Mouse (Mus musculus): ENCODE measurements around the gene Ccdc12.

Ccdc12 gene

GRCm38 (mm10) chr9:110745752-110746151 is 89.4 kb downstream of the Ccdc12 start:
- DNase-seq = peak; percentile 69

GRCm38 (mm10) chr9:110746238-110746637 is 89.9 kb downstream of the Ccdc12 start:
- no peak for DNase-seq

DNA sequence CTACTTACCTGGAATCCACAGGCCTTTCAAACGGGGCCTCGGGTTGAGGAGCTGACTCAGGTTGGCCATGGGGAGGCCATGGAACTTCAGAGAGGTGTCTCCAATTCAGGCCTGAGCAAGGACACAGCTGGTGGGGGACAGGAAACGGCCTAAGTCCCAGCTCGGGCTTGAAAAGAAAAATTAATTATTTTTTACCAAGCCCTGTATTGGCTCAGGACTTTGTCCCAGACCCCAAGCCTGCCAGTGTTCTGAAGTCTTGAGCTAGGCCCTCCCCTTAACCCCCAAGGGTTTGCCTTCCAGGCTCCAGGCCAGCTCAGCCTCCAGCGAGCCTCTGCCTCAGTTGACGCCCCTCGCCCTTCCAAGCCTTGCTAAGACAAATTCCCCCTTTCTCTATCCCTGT is 90.7 kb downstream of the Ccdc12 start, which contains the start of gene Pth1r:
Gene Pth1r (minus strand): TSS at position 185 of the 400 bp plus-strand sequence.
- DNase-seq = peak; percentile 70

DNA sequence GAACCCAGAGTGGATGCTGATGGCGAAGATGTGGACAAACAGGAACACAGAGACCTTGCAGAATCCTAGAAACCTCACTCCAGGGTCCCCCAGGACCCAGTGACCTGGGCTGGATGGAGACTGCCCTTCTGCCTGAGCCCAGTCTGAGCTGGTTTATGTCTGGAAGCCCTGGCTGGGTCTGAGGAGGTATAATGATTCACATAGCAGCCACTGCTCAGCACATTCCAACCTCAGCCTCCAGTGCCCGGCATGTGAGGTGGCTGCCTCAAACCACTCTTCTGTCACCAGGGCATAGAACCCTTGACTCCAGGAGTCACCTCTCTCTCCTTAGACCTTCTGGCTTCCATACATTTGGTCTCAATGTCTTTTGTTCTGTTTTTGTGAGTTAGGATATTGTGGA is 92.1 kb downstream of the Ccdc12 start:
- peak; percentile 78 for DNase-seq

DNA sequence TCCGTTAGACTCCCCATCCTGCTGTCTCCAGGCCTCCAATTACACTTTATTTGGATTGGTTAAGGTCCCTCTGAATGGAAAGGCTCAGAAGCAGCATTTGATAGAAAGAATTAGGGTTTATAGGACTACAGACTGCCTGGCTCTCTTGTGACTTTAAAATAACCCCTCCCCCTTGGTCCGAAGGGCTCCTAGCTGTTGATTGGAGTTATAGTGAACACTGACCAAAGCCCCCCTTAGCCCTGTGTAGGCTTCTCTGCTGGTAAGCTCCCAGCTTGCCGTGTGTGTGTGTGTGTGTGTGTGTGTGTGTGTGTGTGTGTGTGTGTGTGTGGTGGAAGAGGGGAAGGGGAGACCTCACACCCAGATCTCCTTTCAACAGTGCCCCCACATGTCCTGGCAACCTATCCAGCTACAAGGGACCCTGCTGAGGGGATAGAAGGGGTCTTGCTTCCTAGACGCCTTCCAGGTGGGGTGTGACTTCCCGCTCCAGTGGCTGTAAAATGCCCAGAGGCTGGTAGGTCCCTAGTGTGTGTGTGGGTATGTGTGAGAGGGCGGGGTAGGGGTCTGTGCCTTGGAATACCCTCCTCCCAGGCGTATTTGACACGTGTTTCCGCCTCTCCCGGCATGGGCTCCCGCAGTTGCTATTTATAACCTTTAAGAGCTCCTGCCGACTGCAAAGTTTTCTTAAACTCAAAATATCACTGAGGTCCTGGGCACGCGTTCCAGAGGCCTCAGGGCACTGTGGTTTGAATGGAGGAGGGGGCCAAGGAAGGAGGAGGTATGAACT is 94.3 kb downstream of the Ccdc12 start:
- no peak for DNase-seq

GRCm38 (mm10) chr9:110751412-110751811 is 95.1 kb downstream of the Ccdc12 start:
- no peak for DNase-seq

DNA sequence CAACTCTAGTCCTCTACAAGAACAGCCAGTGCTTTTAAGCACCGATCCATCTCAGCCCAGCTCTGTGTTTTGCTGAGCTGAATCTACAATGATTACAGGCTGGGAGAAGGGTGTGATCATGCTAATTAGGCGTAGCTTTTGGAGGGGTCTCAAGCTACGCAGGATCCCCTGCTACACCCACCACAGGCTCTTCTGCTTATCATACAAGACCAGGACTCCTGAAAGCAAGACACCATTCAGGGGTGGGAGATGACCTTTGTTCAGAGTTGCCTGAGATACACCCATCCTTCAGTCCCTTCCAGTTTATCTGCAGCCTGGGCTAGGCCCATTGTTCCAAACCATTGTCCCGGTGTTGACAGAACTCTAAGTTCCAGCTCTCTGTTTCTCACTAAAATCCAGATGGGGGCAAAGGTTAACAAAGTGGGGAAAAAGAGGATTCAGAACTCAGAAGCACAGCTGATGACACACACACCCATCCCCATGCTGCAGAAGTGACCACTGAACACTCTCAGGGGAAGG is 96.7 kb downstream of the Ccdc12 start:
- DNase-seq = no peak

- no peak for DNase-seq
Measured at GRCm38 (mm10) chr9:110753773-110754172, 97.5 kb downstream of the Ccdc12 start.

DNA sequence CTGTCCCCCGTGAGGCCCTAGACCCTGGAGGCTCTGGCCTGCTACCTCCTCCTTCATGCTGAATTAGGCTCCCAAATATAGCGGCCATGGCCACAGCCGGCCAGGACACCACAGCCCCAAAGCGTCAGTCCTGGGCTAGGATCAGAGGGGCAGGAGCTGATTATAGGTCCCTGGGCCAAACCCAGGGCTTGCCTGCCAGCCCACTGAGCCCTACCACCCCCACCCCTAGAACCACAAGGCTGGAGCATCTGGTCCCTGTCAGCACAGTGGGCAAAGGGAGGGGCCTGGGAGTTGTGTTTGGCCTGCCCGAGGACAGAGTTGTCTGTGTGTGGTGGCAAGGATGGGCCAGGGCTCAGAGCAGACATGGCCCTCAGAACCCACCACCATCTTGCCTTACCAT is 101.5 kb downstream of the Ccdc12 start:
- DNase-seq = no peak

DNA sequence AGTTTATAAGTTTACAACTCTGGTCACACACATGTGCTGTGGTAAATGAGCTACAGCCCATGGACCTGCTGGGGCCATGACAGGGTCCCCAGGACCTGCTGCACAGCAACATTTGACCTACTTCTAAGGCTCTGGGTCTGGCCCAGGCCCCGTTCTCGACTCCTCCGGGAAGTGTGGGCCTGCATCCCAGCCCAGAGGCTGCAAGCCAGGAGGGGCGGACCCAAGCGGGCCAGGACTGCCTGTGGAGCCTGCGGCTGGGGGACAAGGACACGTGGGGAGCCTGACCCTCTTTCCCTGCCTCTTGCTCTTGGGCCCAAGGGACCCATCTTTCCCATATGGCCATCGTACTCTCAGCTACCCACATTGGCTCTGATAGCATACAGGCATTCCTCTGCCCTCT is 102.3 kb downstream of the Ccdc12 start:
- DNase-seq = peak; percentile 85

GRCm38 (mm10) chr9:110759265-110759664 is 103.0 kb downstream of the Ccdc12 start:
- peak; percentile 90 for DNase-seq

- DNase-seq = no peak
Measured at GRCm38 (mm10) chr9:110760886-110761285, 104.6 kb downstream of the Ccdc12 start.

Measured in kidney, postnatal 10 days (tissue).